Mouse (Mus musculus) testis, adult 2 months (tissue): ENCODE measurements around the gene Usp4. TPM values are rescaled to one million over a fixed set of nuclear protein-coding genes. Genes with fewer than 3 reads are reported as not detected.
"Not testable (repeated sequence)": the region's sequence is repeated elsewhere in the genome, so short reads cannot be mapped to it uniquely, and the experiment has no call there.

Experiments
- H3K27ac ChIP-seq: fragments of 200-500 bp; 2 replicates; pipeline ENCODE4 v1.5.1; 2012; ENCODE audit warnings: low read depth, low read length; ENCODE audit not compliant: control insufficient read depth, insufficient read depth
- H3K27me3 ChIP-seq: fragments of 200-500 bp; 2 replicates; pipeline ENCODE4 v1.6.1; 2012; ENCODE audit warnings: mild to moderate bottlenecking, low read length, moderate library complexity; ENCODE audit not compliant: control insufficient read depth, insufficient read depth
- H3K36me3 ChIP-seq: fragments of 200-500 bp; 2 replicates; pipeline ENCODE4 v1.6.1; 2012; ENCODE audit warnings: mild to moderate bottlenecking, low read length; ENCODE audit not compliant: control insufficient read depth, insufficient read depth
- H3K4me1 ChIP-seq: fragments of 200-500 bp; 2 replicates; pipeline ENCODE4 v1.6.1; 2012; ENCODE audit warnings: low read length; ENCODE audit not compliant: control insufficient read depth, insufficient read depth
- H3K4me3 ChIP-seq: fragments of 200-500 bp; 2 replicates; pipeline ENCODE4 v1.5.1; 2012; ENCODE audit warnings: low read depth, mild to moderate bottlenecking, low read length, moderate library complexity, mixed read lengths; ENCODE audit not compliant: control insufficient read depth
- CTCF ChIP-seq: fragments of 200-500 bp; IDR thresholded peaks from 2 replicates; pipeline ENCODE4 v1.5.1; 2012; ENCODE audit warnings: low read depth, mild to moderate bottlenecking, inconsistent platforms, low read length, moderate library complexity; ENCODE audit not compliant: control insufficient read depth, insufficient read depth, insufficient replicate concordance
- POLR2A ChIP-seq: fragments of 200-500 bp; IDR thresholded peaks from 2 replicates; pipeline ENCODE4 v1.6.1; 2012; ENCODE audit warnings: low read depth, mild to moderate bottlenecking, inconsistent platforms, low read length, moderate library complexity; ENCODE audit not compliant: control insufficient read depth
- polyA plus RNA-seq: library from polyadenylated mRNA; depleted of rRNA; stranded (reverse); fragments of >200 nt; gene quantifications from 2 replicates; pipeline ENCODE4 v1.2.3, GENCODE M21; 2012

Usp4 gene
- polyA plus RNA-seq, 1 experiment = 116 TPM

DNA sequence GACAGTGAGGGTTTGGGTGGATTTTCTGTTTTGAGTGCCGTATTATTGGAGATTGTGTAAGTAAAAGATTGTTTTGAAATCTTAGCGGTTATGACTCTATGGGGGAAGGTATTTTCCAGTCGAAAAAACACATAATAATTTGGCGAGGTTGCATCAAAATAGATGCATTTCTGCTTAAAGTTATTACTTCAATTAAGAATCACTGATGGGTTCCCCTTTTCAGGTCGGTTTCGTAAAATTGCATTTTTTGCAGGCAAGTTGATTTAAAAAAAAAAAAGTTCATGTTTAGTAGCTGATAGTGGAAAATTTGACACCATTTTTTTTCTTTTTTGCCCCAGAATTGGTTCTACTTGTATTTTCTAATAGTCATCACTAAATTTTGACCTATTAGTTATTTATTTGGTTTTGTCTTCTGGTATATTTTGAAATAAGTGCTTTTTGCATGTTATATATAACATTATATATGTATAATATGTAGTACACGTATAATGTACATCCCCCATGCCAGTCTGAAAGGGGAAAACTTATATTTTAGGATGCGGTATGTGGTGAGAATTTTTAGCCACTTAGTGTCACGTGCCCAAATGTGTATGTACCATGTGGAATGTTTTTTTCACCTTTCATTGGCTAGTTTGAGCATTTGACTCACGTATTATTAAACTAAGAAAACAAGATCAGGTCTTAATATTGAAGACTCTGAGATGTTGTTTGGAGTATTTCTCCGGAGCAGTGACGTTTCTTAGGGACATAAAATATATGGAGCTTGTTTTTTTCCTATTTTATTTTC is 40.4 kb upstream of the Usp4 start:
- Histone ChIP-seq H3K4me1 (peaks cover 4% of the 10 kb centered on the region), H3K27me3 (no peaks in the 10 kb centered on the region), H3K4me3 (peak overlapping the region; percentile 96), H3K27ac (peak overlapping the region; percentile 81), H3K36me3 (peaks cover 1% of the 10 kb centered on the region)
- TF ChIP-seq CTCF = no peak
- TF ChIP-seq POLR2A = no peak

DNA sequence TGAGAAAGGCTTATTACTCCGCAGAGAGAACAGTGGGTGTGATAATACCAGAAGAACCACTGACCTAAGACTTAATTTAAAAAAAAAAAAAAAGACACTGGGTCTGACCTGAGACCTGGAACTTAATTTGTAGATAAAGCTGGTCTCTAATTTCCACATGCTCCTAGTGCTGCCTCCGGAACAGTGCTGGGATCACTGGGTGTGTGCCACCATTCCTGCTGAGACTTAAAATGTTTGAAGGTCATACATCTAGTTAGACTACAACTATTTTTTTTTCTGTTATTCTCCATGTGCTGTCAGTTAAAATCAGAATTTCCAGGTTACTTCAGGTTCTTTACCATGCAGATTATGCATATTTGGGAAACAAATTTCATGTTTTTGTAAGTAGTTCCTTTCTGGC is 39.5 kb upstream of the Usp4 start:
- H3K36me3 ChIP-seq = peaks cover under 1% of the 10 kb centered on the region
- no peaks in the 10 kb centered on the region for H3K27me3 ChIP-seq
- no peak overlapping the region for H3K4me3 ChIP-seq
- H3K27ac ChIP-seq = no peak overlapping the region
- H3K4me1 ChIP-seq = peaks cover 4% of the 10 kb centered on the region
- no peak for TF ChIP-seq CTCF

DNA sequence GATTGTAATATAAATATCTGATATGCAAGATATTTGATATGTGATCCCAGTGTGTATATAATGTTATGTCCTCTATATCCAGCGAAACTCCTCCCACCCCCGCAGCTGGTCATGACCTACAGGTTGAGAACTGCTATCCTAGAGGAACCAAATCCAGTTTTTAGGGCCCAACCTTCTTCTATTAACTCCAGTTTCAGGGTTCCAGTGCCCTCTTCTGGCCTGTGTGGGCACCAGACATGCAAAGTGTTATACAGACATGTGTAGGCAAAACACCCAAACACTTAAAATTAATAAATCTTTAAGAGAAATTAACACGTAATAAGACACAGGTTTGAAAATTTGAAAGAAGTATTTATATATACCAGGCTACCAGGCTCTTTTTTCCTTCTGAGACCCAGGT is 30.1 kb upstream of the Usp4 start:
- H3K36me3 ChIP-seq = no peaks in the 10 kb centered on the region; the same call in 1 of the 2 replicates
- no peak overlapping the region for H3K27ac ChIP-seq
- no peaks in the 10 kb centered on the region for H3K27me3 ChIP-seq
- TF ChIP-seq POLR2A (no peak), CTCF (no peak)
- no peaks in the 10 kb centered on the region for H3K4me1 ChIP-seq
- no peak overlapping the region for H3K4me3 ChIP-seq

DNA sequence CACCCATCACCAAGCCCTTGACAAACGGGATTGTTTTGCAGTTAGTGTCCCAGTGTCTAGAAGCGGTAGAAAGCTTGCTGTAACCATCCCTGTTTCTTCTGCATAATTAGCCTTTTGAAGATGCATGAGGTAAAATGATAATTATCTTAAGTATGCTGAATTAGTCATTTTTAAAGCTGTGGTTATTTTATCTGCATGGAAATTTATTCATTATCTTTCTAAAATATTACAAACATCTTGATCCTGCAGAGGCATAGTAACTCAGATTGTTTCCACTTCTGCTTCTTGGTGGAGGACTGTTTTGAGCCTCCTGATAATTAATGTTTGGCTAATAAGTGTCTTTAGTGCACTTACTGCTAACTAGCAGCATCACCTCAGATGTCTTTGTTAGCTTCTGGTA is 29.2 kb upstream of the Usp4 start:
- H3K4me1 ChIP-seq = no peaks in the 10 kb centered on the region
- H3K4me3 ChIP-seq = no peak overlapping the region
- no peak overlapping the region for H3K27ac ChIP-seq
- no peak for TF ChIP-seq POLR2A
- no peak for TF ChIP-seq CTCF
- no peaks in the 10 kb centered on the region for H3K27me3 ChIP-seq
- H3K36me3 ChIP-seq = no peaks in the 10 kb centered on the region; the same call in 1 of the 2 replicates

DNA sequence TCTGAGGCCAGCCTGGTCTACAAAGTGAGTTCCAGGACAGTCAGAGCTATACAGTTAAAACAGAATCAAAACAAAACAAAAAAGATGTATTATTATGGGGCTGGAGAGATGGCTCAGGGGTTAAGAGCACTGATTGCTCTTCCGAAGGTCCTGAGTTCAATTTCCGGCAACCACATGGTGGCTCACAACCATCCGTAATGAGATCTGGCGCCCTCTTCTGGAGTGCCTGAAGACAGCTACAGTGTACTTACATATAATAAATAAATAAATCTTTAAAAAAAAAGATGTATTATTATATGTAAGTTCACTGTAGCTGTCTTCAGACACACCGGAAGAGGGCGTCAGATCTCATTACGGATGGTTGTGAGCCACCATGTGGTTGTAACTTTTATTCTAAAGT is 25.6 kb upstream of the Usp4 start:
- H3K27ac ChIP-seq, H3K4me3 ChIP-seq, H3K27me3 ChIP-seq, H3K36me3 ChIP-seq, H3K4me1 ChIP-seq: not testable (repeated sequence)

DNA sequence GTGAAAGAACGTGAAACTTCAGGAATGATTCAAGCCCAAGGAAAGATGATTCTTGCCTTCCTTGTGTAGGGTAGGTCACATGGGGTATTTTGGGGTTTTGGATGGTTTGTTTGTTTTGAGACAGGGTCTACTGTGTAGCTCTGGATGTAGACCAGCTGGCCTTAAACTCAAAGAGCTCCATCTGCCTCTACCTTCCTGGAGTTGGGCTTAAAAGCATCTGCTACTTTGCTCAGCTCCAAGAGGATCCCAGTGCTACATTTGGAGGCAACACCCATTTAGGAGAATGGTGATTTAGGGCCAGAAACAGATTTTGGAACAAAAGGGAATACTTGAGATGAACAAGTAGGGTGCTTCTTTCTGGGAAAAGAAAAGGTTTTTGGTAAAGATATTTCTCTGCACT is 22.9 kb upstream of the Usp4 start:
- no peaks in the 10 kb centered on the region for H3K4me1 ChIP-seq
- no peaks in the 10 kb centered on the region; the same call in 1 of the 2 replicates for H3K36me3 ChIP-seq
- no peaks in the 10 kb centered on the region for H3K27me3 ChIP-seq
- no peak overlapping the region for H3K27ac ChIP-seq
- H3K4me3 ChIP-seq = no peak overlapping the region
- TF ChIP-seq POLR2A (no peak), CTCF (no peak)

DNA sequence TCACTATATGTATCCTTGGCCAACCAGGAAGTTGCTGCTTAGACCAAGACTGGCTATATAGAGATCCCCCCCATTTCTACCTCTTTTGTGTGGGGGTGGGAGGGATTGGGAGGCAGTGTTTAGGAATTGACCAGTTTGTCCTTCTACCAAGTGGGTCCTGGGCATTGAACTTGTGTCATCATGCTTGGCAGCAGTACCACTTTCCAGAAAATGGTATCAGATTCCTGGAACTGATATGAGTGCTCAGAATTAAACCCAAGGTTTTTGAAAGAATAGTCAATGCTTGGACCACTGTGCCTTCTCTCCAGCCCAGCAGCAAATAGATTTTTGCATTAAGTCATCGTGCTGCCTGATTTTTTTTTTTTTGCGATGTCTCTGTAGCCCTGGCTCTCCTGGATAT is 21.8 kb upstream of the Usp4 start:
- no peaks in the 10 kb centered on the region for H3K27me3 ChIP-seq
- no peaks in the 10 kb centered on the region for H3K4me1 ChIP-seq
- no peaks in the 10 kb centered on the region; the same call in 1 of the 2 replicates for H3K36me3 ChIP-seq
- H3K27ac ChIP-seq = no peak overlapping the region
- TF ChIP-seq CTCF (no peak), POLR2A (no peak)
- H3K4me3 ChIP-seq = no peak overlapping the region

DNA sequence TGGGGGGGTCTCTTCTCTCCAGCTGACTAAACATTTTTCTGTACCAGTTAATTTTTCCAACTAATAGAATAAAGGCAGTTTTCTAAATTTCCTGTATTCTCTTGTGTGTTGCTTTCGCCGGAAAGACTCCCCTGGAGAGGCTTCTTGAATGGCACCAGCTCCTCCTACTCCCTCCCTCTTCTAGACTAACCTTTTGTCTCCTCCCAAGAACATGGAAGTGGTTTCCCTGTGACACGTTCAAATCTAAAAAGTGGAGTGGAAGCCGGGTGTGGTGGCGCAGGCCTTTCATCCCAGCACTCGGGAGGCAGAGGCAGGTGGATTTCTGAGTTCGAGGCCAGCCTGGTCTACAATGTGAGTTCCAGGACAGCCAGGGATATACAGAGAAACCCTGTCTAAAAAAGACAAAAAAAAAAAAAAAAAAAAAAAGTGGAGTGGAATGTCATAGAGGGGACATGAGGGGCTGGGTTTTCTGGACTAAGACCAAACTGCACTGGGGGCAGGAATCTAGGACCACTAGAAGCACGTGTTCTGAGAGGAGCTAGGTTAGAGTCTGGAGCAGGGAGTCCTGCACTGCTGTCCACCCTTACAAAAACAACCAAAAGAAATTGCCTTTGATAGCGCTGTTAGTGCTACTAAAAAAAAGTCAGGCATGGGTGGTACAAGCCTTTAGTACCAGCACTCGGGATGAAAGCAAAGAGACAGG is 9.7 kb upstream of the Usp4 start:
- no peak overlapping the region for H3K4me3 ChIP-seq
- peaks cover 3% of the 10 kb centered on the region; the same call in 1 of the 2 replicates for H3K36me3 ChIP-seq
- peaks cover 13% of the 10 kb centered on the region for H3K4me1 ChIP-seq
- TF ChIP-seq CTCF (no peak), POLR2A (no peak)
- peak overlapping the region; percentile 32; the same call in 1 of the 2 replicates for H3K27ac ChIP-seq
- no peaks in the 10 kb centered on the region for H3K27me3 ChIP-seq
